ENCODE assay signal across 22 mouse cellular contexts in genomic region chr1:187230255-187230654, GRCm38 (mm10). TPM values are rescaled to one million over a fixed set of nuclear protein-coding genes. Genes with fewer than 3 reads are reported as not detected.
DNase-seq lines count a peak whose midpoint lies in the region; ATAC-seq and TF ChIP-seq lines count a peak whose summit lies in the region.
"Had no signal": no experiment of that assay in that cellular context is flagged by ENCODE, and none has a peak within 500 bp of the region (broad histone marks: within the 10 kb centered on the region; RNA-seq: fewer than 3 reads in every experiment).

No protein-coding gene starts in this region.

- no peak for DNase-seq in frontal cortex, postnatal 14 days (ENCODE audit: low spot score in 2 of 2)
- peak; percentile 16 for DNase-seq in midbrain, postnatal 0 days (ENCODE audit: low spot score)
- no peak for DNase-seq in urinary bladder, postnatal 36 days (ENCODE audit: low spot score in 2 of 2)
- DNase-seq: adrenal gland, adult 2 months; adrenal gland, postnatal 10 days; adrenal gland, postnatal 25 days; B cell, adult 2 months; cerebellum, adult 11-12 months; cerebellum, adult 2 months; cerebellum, adult 9-10 months; cerebellum, postnatal 10 days; cerebellum, postnatal 25 days; forebrain, postnatal 0 days had no signal

- no peaks in the 10 kb centered on the region for H3K27me3 ChIP-seq in midbrain, postnatal 0 days (ENCODE audit: insufficient read depth, low read length)
- H3K27me3 ChIP-seq in midbrain, embryonic 13.5 days = no peaks in the 10 kb centered on the region
- H3K27me3 ChIP-seq: CH12.LX; embryonic facial prominence, embryonic 12.5 days; forebrain, embryonic 13.5 days; forebrain, embryonic 15.5 days had no signal

- TF ChIP-seq CTCF in midbrain, postnatal 0 days (IDR thresholded peaks at IDR 0.05) = no peak

- H3K9me3 ChIP-seq in midbrain, postnatal 0 days (ENCODE audit: low read length) = no peaks in the 10 kb centered on the region
- H3K9me3 ChIP-seq in midbrain, embryonic 13.5 days = no peaks in the 10 kb centered on the region
- H3K9me3 ChIP-seq: embryonic facial prominence, embryonic 10.5 days; embryonic facial prominence, embryonic 12.5 days; forebrain, embryonic 13.5 days; forebrain, embryonic 15.5 days; G1E had no signal

- H3K4me3 ChIP-seq in midbrain, postnatal 0 days (ENCODE audit: low read depth, low read length) = no peak overlapping the region
- no peak overlapping the region for H3K4me3 ChIP-seq in midbrain, embryonic 13.5 days (replicated peaks)
- H3K4me3 ChIP-seq: embryonic facial prominence, embryonic 10.5 days; embryonic facial prominence, embryonic 12.5 days; forebrain, embryonic 13.5 days; forebrain, embryonic 15.5 days had no signal

- H3K4me2 ChIP-seq in midbrain, postnatal 0 days (ENCODE audit: low read depth, low read length, poor library complexity, severe bottlenecking) = no peak overlapping the region
- H3K4me2 ChIP-seq in midbrain, embryonic 13.5 days (replicated peaks) = no peak overlapping the region
- H3K4me2 ChIP-seq: embryonic facial prominence, embryonic 12.5 days; forebrain, embryonic 13.5 days; forebrain, embryonic 15.5 days had no signal

- ATAC-seq in frontal cortex, adult (ENCODE audit: low TSS enrichment) = peak; percentile 67; the same call in 1 of the 2 replicates
- no peak for ATAC-seq in midbrain, postnatal 0 days (ENCODE audit: low FRiP score)
- ATAC-seq in midbrain, embryonic 13.5 days = no peak
- ATAC-seq: CD4-positive, CD25-positive, alpha-beta regulatory T cell, adult 4 months; forebrain, embryonic 13.5 days; forebrain, embryonic 15.5 days; forebrain, postnatal 0 days had no signal

- H3K9ac ChIP-seq in midbrain, postnatal 0 days (replicated peaks; ENCODE audit: low read length, poor library complexity, severe bottlenecking) = no peak overlapping the region
- H3K9ac ChIP-seq in midbrain, embryonic 13.5 days (replicated peaks) = no peak overlapping the region
- H3K9ac ChIP-seq: embryonic facial prominence, embryonic 12.5 days; forebrain, embryonic 13.5 days; forebrain, embryonic 15.5 days; forebrain, postnatal 0 days had no signal

- H3K36me3 ChIP-seq in midbrain, postnatal 0 days (ENCODE audit: insufficient read depth, low read length) = peaks cover 3% of the 10 kb centered on the region; the same call in 1 of the 2 replicates
- peaks cover 28% of the 10 kb centered on the region for H3K36me3 ChIP-seq in midbrain, embryonic 13.5 days

- WGBS in midbrain, postnatal 0 days = 85% methylated on average over 5 of the region's 5 CpGs
- 93% methylated on average over 5 of the region's 5 CpGs for WGBS in midbrain, embryonic 13.5 days

- H3K4me1 ChIP-seq in midbrain, postnatal 0 days (ENCODE audit: insufficient read depth, low read length) = no peaks in the 10 kb centered on the region
- H3K4me1 ChIP-seq in midbrain, embryonic 13.5 days (replicated peaks) = no peaks in the 10 kb centered on the region
- H3K4me1 ChIP-seq: forebrain, embryonic 13.5 days; forebrain, embryonic 15.5 days had no signal

- H3K27ac ChIP-seq in midbrain, postnatal 0 days (ENCODE audit: low read depth, low read length) = no peak overlapping the region
- H3K27ac ChIP-seq in midbrain, embryonic 13.5 days = no peak overlapping the region; the same call in 1 of the 2 replicates
- H3K27ac ChIP-seq: embryonic facial prominence, embryonic 10.5 days; embryonic facial prominence, embryonic 12.5 days; forebrain, embryonic 13.5 days; forebrain, embryonic 15.5 days had no signal

RNA-seq across cellular contexts. Expression of gene Gpatch2, which starts 14.9 kb away (rescaled TPM):
- total RNA-seq in midbrain, postnatal 0 days (2014; rRNA removed) = 20.5 and 25.3 TPM in 2 replicates
- polyA plus RNA-seq in midbrain, postnatal 0 days (2015; fragmentation: Nextera tagmentation; extraction: Ambion mirVana) = 11.6 and 15.0 TPM in 2 replicates
- polyA plus RNA-seq in midbrain, embryonic 13.5 days (2015; fragmentation: Nextera tagmentation; extraction: Ambion mirVana) = 20.6 and 23.7 TPM in 2 replicates

RNA-seq across cellular contexts. Expression of gene Spata17, which starts 15.0 kb away (rescaled TPM):
- total RNA-seq in midbrain, postnatal 0 days (2014; rRNA removed) = 1.2 TPM in 1 of 2 replicates, not detected in the other
- polyA plus RNA-seq in midbrain, postnatal 0 days (2015; fragmentation: Nextera tagmentation; extraction: Ambion mirVana) = 0.61 and 1.3 TPM in 2 replicates
- polyA plus RNA-seq in midbrain, embryonic 13.5 days (2015; fragmentation: Nextera tagmentation; extraction: Ambion mirVana) = 1.1 and 1.3 TPM in 2 replicates
- total RNA-seq: CH12.LX had no signal
- polyA plus RNA-seq: CD4-positive, CD25-positive, alpha-beta regulatory T cell, adult 4 months; G1E had no signal
